Mouse (Mus musculus) heart, adult 2 months (tissue): Measurements from ENCODE around the gene Pcsk7.

Source experiments
- CTCF ChIP-seq: fragments of 200-600 bp; IDR thresholded peaks from 2 replicates; pipeline ENCODE4 v1.8.1; 2022; ENCODE audit warnings: antibody characterized with exemption, mild to moderate bottlenecking, moderate library complexity
- EP300 ChIP-seq: fragments of 200-500 bp; IDR thresholded peaks from 2 replicates; pipeline ENCODE4 v1.6.1; 2011; ENCODE audit warnings: low read depth, low read length, control low read depth; ENCODE audit not compliant: insufficient read depth
- POLR2A ChIP-seq: fragments of 200-500 bp; IDR thresholded peaks from 2 replicates; pipeline ENCODE4 v1.6.1; 2011; ENCODE audit warnings: mild to moderate bottlenecking, low read depth, low read length, control low read depth; ENCODE audit not compliant: insufficient read depth

- no peak for TF ChIP-seq CTCF
- no peak for TF ChIP-seq EP300
- TF ChIP-seq POLR2A, result no peak
These were observed 37.6 kb downstream of the Pcsk7 start for GRCm38 (mm10) chr9:45943628-45944505.
